Mouse (Mus musculus) adipocyte (in vitro differentiated cells): ENCODE results near the gene Mid1.
"Not testable (repeated sequence)": the region's sequence is repeated elsewhere in the genome, so short reads cannot be mapped to it uniquely, and the experiment has no call there.

ENCODE experiments used
- DNase-seq: peaks from one replicate; pipeline ENCODE4 v3.0.0-alpha.2; 2016; ENCODE audit warnings: low spot score

Gene Mid1

GRCm38 (mm10) chrX:170000642-170001387 lies 315.8 kb downstream of the Mid1 start:
- DNase-seq, result peak; percentile 61

DNA sequence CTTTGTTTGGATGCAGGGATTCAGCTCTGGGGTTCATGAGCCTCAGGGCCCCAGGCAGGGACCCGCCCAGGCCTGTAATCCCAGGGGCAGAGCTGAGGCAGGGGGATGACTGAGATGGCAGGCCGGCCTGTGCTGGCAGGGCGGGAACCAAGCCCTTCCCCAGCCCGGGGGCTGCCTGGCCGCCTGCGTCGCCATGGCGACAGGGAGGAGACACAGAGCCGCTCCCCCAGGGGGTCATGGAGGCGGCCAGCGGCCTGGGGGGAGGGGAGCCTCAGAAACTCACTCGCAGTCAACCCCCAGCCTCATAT lies 316.3 kb downstream of the Mid1 start:
- not testable (repeated sequence) for DNase-seq

DNA sequence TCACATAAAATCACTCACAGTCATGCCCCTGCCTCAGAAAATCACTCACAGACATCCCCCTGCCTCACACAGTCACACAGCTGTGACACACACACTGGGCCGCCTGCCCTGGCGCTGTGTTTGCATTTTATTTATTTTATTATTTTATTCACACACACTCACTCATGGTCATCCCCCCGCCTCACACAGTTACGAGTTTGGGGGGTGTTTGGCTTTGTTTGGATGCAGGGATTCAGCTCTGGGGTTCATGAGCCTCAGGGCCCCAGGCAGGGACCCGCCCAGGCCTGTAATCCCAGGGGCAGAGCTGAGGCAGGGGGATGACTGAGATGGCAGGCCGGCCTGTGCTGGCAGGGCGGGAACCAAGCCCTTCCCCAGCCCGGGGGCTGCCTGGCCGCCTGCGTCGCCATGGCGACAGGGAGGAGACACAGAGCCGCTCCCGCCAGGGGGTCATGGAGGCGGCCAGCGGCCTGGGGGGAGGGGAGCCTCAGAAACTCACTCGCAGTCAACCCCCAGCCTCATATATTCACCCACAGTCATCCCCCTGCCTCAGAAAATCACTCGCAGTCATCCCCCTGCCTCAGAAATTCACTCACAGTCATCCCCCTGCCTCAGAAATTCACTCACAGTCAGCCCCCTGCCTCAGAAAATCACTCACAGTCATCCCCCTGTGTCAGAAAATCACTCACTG lies 317.7 kb downstream of the Mid1 start:
- not testable (repeated sequence) for DNase-seq

DNA sequence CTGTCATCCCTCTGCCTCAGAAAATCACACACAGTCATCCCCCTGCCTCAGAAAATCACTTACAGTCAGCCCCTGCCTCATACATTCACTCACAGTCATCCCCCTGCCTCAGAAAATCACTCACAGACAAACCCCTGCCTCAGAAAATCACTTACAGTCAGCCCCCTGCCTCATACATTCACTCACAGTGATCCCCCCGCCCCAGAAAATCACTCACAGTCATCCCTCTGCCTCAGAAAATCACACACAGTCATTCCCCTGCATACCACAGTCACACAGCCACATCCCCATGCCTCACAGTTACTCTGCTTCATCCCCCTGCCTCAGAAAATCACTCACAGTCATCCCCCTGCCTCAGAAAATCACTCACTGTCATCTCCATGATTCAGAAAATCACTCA lies 318.5 kb downstream of the Mid1 start:
- DNase-seq, result not testable (repeated sequence)

DNA sequence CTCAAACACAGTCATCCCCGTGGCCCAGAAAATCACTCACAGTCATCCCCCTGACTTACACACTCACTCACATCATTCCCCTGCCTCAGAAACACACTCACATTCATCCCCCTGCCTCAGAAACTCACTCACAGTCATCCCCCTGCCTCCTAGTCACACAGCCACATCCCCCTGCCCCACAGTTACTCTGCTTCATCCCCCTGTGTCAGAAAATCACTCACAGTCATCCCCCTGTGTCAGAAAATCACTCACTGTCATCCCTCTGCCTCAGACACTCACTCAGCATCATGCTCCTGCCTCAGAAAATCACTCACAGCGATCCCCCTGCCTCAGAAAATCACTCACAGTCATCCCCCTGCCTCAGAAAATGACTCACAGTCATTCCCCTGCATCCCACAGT lies 319.2 kb downstream of the Mid1 start:
- peak; percentile 61 for DNase-seq

DNA sequence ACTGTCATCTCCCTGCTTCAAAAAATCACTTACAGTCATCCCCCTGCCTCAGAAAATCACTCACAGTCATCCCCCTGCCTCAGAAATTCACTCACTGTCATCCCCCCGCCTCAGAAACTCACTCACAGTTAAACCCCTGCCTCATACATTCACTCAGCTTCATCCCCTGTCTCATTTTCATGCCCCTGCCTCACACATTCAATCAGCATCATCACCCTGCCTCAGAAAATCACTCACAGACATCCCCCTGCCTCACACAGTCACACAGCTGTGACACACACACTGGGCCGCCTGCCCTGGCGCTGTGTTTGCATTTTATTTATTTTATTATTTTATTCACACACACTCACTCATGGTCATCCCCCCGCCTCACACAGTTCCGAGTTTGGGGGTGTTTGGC lies 319.8 kb downstream of the Mid1 start:
- DNase-seq, result not testable (repeated sequence)

DNA sequence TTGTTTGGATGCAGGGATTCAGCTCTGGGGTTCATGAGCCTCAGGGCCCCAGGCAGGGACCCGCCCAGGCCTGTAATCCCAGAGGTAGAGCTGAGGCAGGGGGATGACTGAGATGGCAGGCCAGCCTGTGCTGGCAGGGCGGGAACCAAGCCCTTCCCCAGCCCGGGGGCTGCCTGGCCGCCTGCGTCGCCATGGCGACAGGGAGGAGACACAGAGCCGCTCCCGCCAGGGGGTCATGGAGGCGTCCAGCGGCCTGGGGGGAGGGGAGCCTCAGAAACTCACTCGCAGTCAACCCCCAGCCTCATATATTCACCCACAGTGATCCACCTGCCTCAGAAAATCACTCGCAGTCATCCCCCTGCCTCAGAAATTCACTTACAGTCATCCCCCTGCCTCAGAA lies 320.2 kb downstream of the Mid1 start:
- not testable (repeated sequence) for DNase-seq

- not testable (repeated sequence) for DNase-seq
These were observed 320.8 kb downstream of the Mid1 start for GRCm38 (mm10) chrX:170005695-170006297.

GRCm38 (mm10) chrX:170006694-170007247 lies 321.8 kb downstream of the Mid1 start:
- not testable (repeated sequence) for DNase-seq

DNA sequence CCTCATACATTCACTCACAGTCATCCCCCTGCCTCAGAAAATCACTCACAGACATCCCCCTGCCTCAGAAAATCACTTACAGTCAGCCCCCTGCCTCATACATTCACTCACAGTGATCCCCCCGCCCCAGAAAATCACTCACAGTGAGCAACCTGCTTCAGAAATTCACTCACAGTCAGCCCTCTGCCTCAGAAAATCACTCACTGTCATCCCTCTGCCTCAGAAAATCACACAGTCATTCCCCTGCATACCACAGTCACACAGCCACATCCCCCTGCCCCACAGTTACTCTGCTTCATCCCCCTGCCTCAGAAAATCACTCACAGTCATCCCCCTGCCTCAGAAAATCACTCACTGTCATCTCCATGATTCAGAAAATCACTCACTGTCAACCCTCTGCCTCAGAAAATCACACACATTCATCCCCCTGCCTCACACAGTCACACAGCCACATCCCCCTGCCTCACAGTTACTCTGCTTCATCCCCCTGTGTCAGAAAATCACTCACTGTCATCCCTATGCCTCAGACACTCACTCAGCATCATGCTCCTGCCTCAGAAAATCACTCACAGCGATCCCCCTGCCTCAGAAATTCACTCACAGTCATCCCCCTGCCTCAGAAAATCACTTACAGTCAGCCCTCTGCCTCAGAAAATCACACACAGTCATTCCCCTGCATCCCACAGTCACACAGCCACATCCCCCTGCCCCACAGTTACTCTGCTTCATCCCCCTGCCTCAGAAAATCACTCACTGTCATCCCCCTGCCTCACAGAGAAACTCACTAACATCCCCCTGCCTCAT lies 322.6 kb downstream of the Mid1 start:
- DNase-seq, result peak; percentile 36

GRCm38 (mm10) chrX:170008179-170008467 lies 323.1 kb downstream of the Mid1 start:
- DNase-seq, result not testable (repeated sequence)

GRCm38 (mm10) chrX:170008584-170008983 lies 323.6 kb downstream of the Mid1 start:
- DNase-seq, result peak; percentile 53

GRCm38 (mm10) chrX:170009016-170009750 lies 324.2 kb downstream of the Mid1 start, which contains the start of gene Gm21887:
Gm21887 (plus strand) TSS chrX:170009659.
- DNase-seq, result peak; percentile 98

DNA sequence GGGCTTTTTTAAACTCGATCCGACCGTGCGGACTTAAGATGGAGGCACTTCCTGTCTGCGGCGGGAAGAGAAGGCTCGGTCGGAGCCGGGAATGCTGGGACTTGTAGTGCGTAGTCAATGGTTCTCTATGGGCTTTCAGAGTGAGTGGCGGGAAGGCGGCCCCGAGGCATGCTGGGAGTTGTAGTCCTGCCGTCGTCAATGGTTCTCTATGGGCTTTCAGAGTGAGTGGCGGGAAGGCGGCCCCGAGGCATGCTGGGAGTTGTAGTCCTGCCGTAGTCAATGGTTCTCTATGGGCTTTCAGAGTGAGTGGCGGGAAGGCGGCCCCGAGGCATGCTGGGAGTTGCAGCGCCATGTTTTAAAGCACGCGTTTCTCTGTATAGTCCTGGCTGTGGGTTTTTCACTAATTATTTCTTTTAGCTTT lies 324.8 kb downstream of the Mid1 start:
- peak; percentile 100 for DNase-seq

GRCm38 (mm10) chrX:170010581-170011528 lies 325.9 kb downstream of the Mid1 start:
- DNase-seq, result peak; percentile 86

DNA sequence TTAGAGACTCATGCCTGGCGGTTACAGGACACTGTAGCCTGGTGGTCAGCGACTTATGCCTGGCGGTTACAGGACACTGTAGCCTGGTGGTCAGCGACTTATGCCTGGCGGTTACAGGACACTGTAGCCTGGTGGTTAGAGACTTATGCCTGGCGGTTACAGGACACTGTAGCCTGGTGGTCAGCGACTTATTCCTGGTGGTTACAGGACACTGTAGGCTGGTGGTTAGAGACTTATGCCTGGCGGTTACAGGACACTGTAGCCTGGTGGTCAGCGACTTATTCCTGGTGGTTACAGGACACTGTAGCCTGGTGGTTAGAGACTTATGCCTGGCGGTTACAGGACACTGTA lies 326.5 kb downstream of the Mid1 start:
- DNase-seq, result not testable (repeated sequence)

GRCm38 (mm10) chrX:170013421-170013820 lies 328.4 kb downstream of the Mid1 start:
- not testable (repeated sequence) for DNase-seq

DNA sequence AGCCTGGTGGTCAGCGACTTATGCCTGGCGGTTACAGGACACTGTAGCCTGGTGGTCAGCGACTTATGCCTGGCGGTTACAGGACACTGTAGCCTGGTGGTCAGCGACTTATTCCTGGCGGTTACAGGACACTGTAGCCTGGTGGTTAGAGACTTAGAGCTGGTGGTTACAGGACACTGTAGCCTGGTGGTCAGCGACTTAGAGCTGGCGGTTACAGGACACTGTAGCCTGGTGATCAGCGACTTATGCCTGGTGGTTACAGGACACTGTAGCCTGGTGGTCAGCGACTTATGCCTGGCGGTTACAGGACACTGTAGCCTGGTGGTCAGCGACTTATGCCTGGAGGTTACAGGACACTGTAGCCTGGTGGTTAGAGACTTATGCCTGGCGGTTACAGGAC lies 329.0 kb downstream of the Mid1 start:
- DNase-seq, result not testable (repeated sequence)

GRCm38 (mm10) chrX:170015883-170016282 lies 330.9 kb downstream of the Mid1 start:
- DNase-seq, result not testable (repeated sequence)
